Mouse (Mus musculus): ENCODE measurements around the gene Rtn4ip1. TPM values are rescaled to one million over a fixed set of nuclear protein-coding genes. Genes with fewer than 3 reads are reported as not detected.
A peak's percentile ranks its signal among the peaks of the same experiment; 100 is the strongest.

Gene Rtn4ip1
- polyA plus RNA-seq (2015; fragmentation: Nextera tagmentation; extraction: Ambion mirVana) = 16.6 and 18.5 TPM in 2 replicates

GRCm38 (mm10) chr10:43901578-43902194 lies at the start of gene Rtn4ip1, which contains the start of gene Qrsl1:
Gene Rtn4ip1, plus strand, starts transcription at chr10:43901807.
Gene Qrsl1, minus strand, starts transcription at chr10:43901745.
- Histone ChIP-seq H3K4me2 (replicated peaks) (peak within 1 kb of the TSS; percentile 70), H3K4me1 (replicated peaks) (0 out of 2 replicates have a peak, but pooled peaks cover 2% of the 10 kb centered on the region), H3K9ac (peak within 1 kb of the TSS; percentile 67), H3K9me3 (no peaks in the 10 kb centered on the region), H3K27ac (peak within 1 kb of the TSS; percentile 73), H3K27me3 (replicated peaks) (no peaks in the 10 kb centered on the region), H3K4me3 (replicated peaks) (peak within 1 kb of the TSS; percentile 78), H3K36me3 (no peaks in the 10 kb centered on the region)
- WGBS = under 1% methylated on average over 40 of the region's 40 CpGs
- peak; percentile 98 for ATAC-seq

DNA sequence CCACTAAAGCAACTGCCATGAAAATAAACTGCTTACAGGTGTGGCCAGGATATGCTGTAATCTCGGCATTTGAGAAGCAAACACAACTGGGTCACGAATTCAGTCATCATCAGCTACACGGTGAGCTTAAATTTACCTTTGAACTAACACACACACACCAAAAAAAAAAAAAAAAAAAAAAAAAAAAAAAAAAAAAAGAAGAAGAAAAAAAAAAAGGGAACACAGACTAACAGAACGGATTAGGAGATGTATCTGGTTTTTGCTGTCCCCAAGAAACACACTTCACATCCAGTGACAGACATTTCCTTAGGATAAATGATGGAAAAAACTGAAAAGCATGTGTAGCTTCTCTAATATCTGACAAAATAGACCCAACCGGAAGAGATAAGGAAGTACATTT lies 49.7 kb upstream of the Rtn4ip1 start:
- H3K9me3 ChIP-seq = no peaks in the 10 kb centered on the region
- no peak overlapping the region for H3K27ac ChIP-seq
- H3K36me3 ChIP-seq = no peaks in the 10 kb centered on the region
- no peaks in the 10 kb centered on the region for H3K4me1 ChIP-seq (replicated peaks)
- H3K4me2 ChIP-seq (replicated peaks) = no peak overlapping the region
- WGBS = 79% methylated on average over 5 of the region's 5 CpGs
- no peak overlapping the region for H3K4me3 ChIP-seq (replicated peaks)
- no peaks in the 10 kb centered on the region for H3K27me3 ChIP-seq (replicated peaks)
- H3K9ac ChIP-seq = no peak overlapping the region
- no peak for ATAC-seq

DNA sequence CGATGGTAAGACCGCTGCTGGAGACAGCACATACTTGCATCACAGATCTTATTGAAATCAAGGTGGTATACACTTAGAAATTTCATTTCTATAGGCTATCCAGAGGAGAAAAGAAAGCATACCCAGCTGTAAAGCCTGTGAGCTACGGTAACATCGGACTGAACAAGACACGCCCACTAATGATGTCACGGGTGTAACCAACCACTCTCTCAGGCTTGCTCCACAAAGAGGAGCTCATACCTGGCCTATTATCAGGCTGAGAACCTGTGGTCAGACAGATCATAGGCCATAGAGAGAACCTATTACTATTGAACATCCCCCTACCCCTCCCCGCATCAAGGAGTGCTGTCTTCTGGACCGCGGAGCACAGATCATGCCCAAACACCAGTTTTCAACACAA lies 45.7 kb upstream of the Rtn4ip1 start:
- H3K9me3 ChIP-seq = no peaks in the 10 kb centered on the region
- no peak for ATAC-seq
- WGBS = 93% methylated on average over 9 of the region's 9 CpGs
- no peak overlapping the region for H3K9ac ChIP-seq
- no peak overlapping the region for H3K27ac ChIP-seq
- no peak overlapping the region for H3K4me3 ChIP-seq (replicated peaks)
- H3K27me3 ChIP-seq (replicated peaks) = no peaks in the 10 kb centered on the region
- no peaks in the 10 kb centered on the region for H3K36me3 ChIP-seq
- H3K4me1 ChIP-seq (replicated peaks) = no peaks in the 10 kb centered on the region
- no peak overlapping the region for H3K4me2 ChIP-seq (replicated peaks)

- Histone ChIP-seq H3K36me3 (no peaks in the 10 kb centered on the region), H3K27ac (no peak overlapping the region), H3K9ac (no peak overlapping the region), H3K4me1 (replicated peaks) (no peaks in the 10 kb centered on the region), H3K27me3 (replicated peaks) (no peaks in the 10 kb centered on the region), H3K9me3 (no peaks in the 10 kb centered on the region), H3K4me3 (replicated peaks) (no peak overlapping the region), H3K4me2 (replicated peaks) (no peak overlapping the region)
- no peak for ATAC-seq
- 83% methylated on average over 3 of the region's 3 CpGs for WGBS
Observed at GRCm38 (mm10) chr10:43856351-43856750, 45.3 kb upstream of the Rtn4ip1 start.

- no peak overlapping the region for H3K9ac ChIP-seq
- ATAC-seq = no peak
- H3K9me3 ChIP-seq = no peaks in the 10 kb centered on the region
- H3K36me3 ChIP-seq = no peaks in the 10 kb centered on the region
- no peak overlapping the region for H3K27ac ChIP-seq
- H3K27me3 ChIP-seq (replicated peaks) = no peaks in the 10 kb centered on the region
- H3K4me3 ChIP-seq (replicated peaks) = no peak overlapping the region
- 73% methylated on average over 10 of the region's 10 CpGs for WGBS
- H3K4me1 ChIP-seq (replicated peaks) = no peaks in the 10 kb centered on the region
- H3K4me2 ChIP-seq (replicated peaks) = no peak overlapping the region
Observed at GRCm38 (mm10) chr10:43870752-43871151, 30.9 kb upstream of the Rtn4ip1 start.

- H3K36me3 ChIP-seq = no peaks in the 10 kb centered on the region
- no peaks in the 10 kb centered on the region for H3K4me1 ChIP-seq (replicated peaks)
- no peak overlapping the region for H3K9ac ChIP-seq
- H3K27me3 ChIP-seq (replicated peaks) = no peaks in the 10 kb centered on the region
- ATAC-seq = no peak
- no peak overlapping the region for H3K4me2 ChIP-seq (replicated peaks)
- 95% methylated on average over 1 of the region's 1 CpGs for WGBS
- H3K9me3 ChIP-seq = no peaks in the 10 kb centered on the region
- no peak overlapping the region for H3K27ac ChIP-seq
- H3K4me3 ChIP-seq (replicated peaks) = no peak overlapping the region
Observed at GRCm38 (mm10) chr10:43871458-43871857, 30.1 kb upstream of the Rtn4ip1 start.

GRCm38 (mm10) chr10:43887676-43888075 lies 13.9 kb upstream of the Rtn4ip1 start:
- WGBS = 90% methylated on average over 9 of the region's 9 CpGs
- no peaks in the 10 kb centered on the region for H3K36me3 ChIP-seq
- no peak overlapping the region for H3K4me3 ChIP-seq (replicated peaks)
- H3K27ac ChIP-seq = no peak overlapping the region
- no peaks in the 10 kb centered on the region for H3K9me3 ChIP-seq
- no peak for ATAC-seq
- H3K4me1 ChIP-seq (replicated peaks) = no peaks in the 10 kb centered on the region
- no peaks in the 10 kb centered on the region for H3K27me3 ChIP-seq (replicated peaks)
- H3K9ac ChIP-seq = no peak overlapping the region
- H3K4me2 ChIP-seq (replicated peaks) = no peak overlapping the region

GRCm38 (mm10) chr10:43888976-43889375 lies 12.6 kb upstream of the Rtn4ip1 start:
- Histone ChIP-seq H3K27ac (no peak overlapping the region), H3K27me3 (replicated peaks) (no peaks in the 10 kb centered on the region), H3K9ac (no peak overlapping the region), H3K4me3 (replicated peaks) (no peak overlapping the region), H3K36me3 (no peaks in the 10 kb centered on the region), H3K9me3 (no peaks in the 10 kb centered on the region), H3K4me1 (replicated peaks) (no peaks in the 10 kb centered on the region), H3K4me2 (replicated peaks) (no peak overlapping the region)
- 86% methylated on average over 16 of the region's 16 CpGs for WGBS
- no peak for ATAC-seq

- Histone ChIP-seq H3K27me3 (replicated peaks) (no peaks in the 10 kb centered on the region), H3K4me2 (replicated peaks) (no peak overlapping the region), H3K9ac (no peak overlapping the region), H3K27ac (no peak overlapping the region), H3K4me1 (replicated peaks) (no peaks in the 10 kb centered on the region), H3K36me3 (no peaks in the 10 kb centered on the region), H3K9me3 (no peaks in the 10 kb centered on the region), H3K4me3 (replicated peaks) (no peak overlapping the region)
- ATAC-seq = no peak
- WGBS = 95% methylated on average over 4 of the region's 4 CpGs
Observed at GRCm38 (mm10) chr10:43892971-43893370, 8.6 kb upstream of the Rtn4ip1 start.

GRCm38 (mm10) chr10:43896065-43896464 lies 5.5 kb upstream of the Rtn4ip1 start:
- Histone ChIP-seq H3K4me2 (replicated peaks) (no peak overlapping the region), H3K27me3 (replicated peaks) (no peaks in the 10 kb centered on the region), H3K4me1 (replicated peaks) (no peaks in the 10 kb centered on the region), H3K27ac (no peak overlapping the region), H3K9me3 (no peaks in the 10 kb centered on the region), H3K36me3 (no peaks in the 10 kb centered on the region), H3K9ac (no peak overlapping the region), H3K4me3 (replicated peaks) (no peak overlapping the region)
- no peak for ATAC-seq
- WGBS = 85% methylated on average over 8 of the region's 8 CpGs

DNA sequence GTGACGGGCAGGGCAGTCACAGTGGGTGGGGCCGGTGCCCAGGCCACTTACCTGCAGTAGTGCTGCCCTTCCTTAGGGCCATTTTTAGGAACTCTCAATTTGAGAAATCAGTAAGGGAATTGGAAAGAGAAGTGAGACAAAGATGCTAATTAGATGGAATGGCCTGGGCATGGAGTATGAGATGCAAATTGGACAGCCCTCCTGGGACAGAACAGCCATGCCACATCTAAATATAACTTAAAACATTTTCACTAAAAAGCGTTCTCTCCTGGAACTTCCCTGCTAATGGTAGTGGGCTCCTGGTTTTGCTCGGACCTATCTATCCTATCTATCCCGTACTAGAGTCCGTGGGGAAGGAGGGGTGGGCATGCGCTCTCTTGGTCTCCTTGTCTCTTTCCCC lies 3.3 kb upstream of the Rtn4ip1 start:
- H3K27me3 ChIP-seq (replicated peaks) = no peaks in the 10 kb centered on the region
- H3K4me2 ChIP-seq (replicated peaks) = no peak overlapping the region
- H3K4me1 ChIP-seq (replicated peaks) = 0 out of 2 replicates have a peak, but pooled peaks cover 2% of the 10 kb centered on the region
- no peaks in the 10 kb centered on the region for H3K36me3 ChIP-seq
- no peak for ATAC-seq
- no peak overlapping the region for H3K9ac ChIP-seq
- no peaks in the 10 kb centered on the region for H3K9me3 ChIP-seq
- no peak overlapping the region for H3K27ac ChIP-seq
- no peak overlapping the region for H3K4me3 ChIP-seq (replicated peaks)
- 91% methylated on average over 7 of the region's 7 CpGs for WGBS

- Histone ChIP-seq H3K27me3 (replicated peaks) (no peaks in the 10 kb centered on the region), H3K36me3 (no peaks in the 10 kb centered on the region), H3K27ac (peak overlapping the region; percentile 73), H3K9me3 (no peaks in the 10 kb centered on the region), H3K4me3 (replicated peaks) (peak overlapping the region; percentile 78), H3K4me1 (replicated peaks) (0 out of 2 replicates have a peak, but pooled peaks cover 2% of the 10 kb centered on the region), H3K4me2 (replicated peaks) (peak overlapping the region; percentile 70), H3K9ac (peak overlapping the region; percentile 67)
- ATAC-seq = peak; percentile 71
- 4% methylated on average over 30 of the region's 30 CpGs for WGBS
Observed at GRCm38 (mm10) chr10:43900883-43901570, 580 bp upstream of the Rtn4ip1 start.

- Histone ChIP-seq H3K27ac (no peak overlapping the region), H3K4me1 (replicated peaks) (0 out of 2 replicates have a peak, but pooled peaks cover 2% of the 10 kb centered on the region), H3K4me2 (replicated peaks) (no peak overlapping the region), H3K27me3 (replicated peaks) (no peaks in the 10 kb centered on the region), H3K9ac (no peak overlapping the region), H3K9me3 (no peaks in the 10 kb centered on the region), H3K4me3 (replicated peaks) (no peak overlapping the region), H3K36me3 (no peaks in the 10 kb centered on the region)
- peak; percentile 52 for ATAC-seq
- 67% methylated on average over 1 of the region's 1 CpGs for WGBS
Observed at GRCm38 (mm10) chr10:43904569-43904968, 3.0 kb downstream of the Rtn4ip1 start.
